ENCODE assay signal across 8 mouse cellular contexts in genomic region chr7:45123186-45123570, GRCm38 (mm10). TPM values are rescaled to one million over a fixed set of nuclear protein-coding genes. Genes with fewer than 3 reads are reported as not detected.
DNase-seq lines count a peak whose midpoint lies in the region; ATAC-seq and TF ChIP-seq lines count a peak whose summit lies in the region.

No protein-coding gene starts in this region.

- peaks cover 80% of the 10 kb centered on the region for H3K36me3 ChIP-seq in erythroblast, embryonic 14.5 days (ENCODE audit: control insufficient read depth)
- peaks cover 53% of the 10 kb centered on the region for H3K36me3 ChIP-seq in intestine, embryonic 15.5 days
- H3K36me3 ChIP-seq in midbrain, embryonic 13.5 days: peaks cover 73% of the 10 kb centered on the region

- no peaks in the 10 kb centered on the region for H3K9me3 ChIP-seq in erythroblast, embryonic 14.5 days (ENCODE audit: control insufficient read depth, low read length)
- no peaks in the 10 kb centered on the region for H3K9me3 ChIP-seq in intestine, embryonic 15.5 days
- no peaks in the 10 kb centered on the region for H3K9me3 ChIP-seq in midbrain, embryonic 13.5 days

- no peak for TF ChIP-seq POLR2A in cortical plate, adult 2 months (IDR thresholded peaks at IDR 0.05; ENCODE audit: extremely low read depth, insufficient read depth, low read length)

- no peak for TF ChIP-seq CTCF in cortical plate, adult 2 months (IDR thresholded peaks at IDR 0.05; ENCODE audit: extremely low read depth, insufficient read depth, low read length)

- H3K4me1 ChIP-seq in erythroblast, embryonic 14.5 days (ENCODE audit: control insufficient read depth): peaks cover 84% of the 10 kb centered on the region
- H3K4me1 ChIP-seq in cortical plate, adult 2 months (ENCODE audit: control insufficient read depth, insufficient read depth, low read length): 0 out of 2 replicates have a peak, but pooled peaks cover 2% of the 10 kb centered on the region
- peaks cover 40% of the 10 kb centered on the region for H3K4me1 ChIP-seq in intestine, embryonic 15.5 days (replicated peaks)
- H3K4me1 ChIP-seq in midbrain, embryonic 13.5 days (replicated peaks): peaks cover 56% of the 10 kb centered on the region

- DNase-seq in 416B (ENCODE audit: low read depth): peak; percentile 63
- no peak for DNase-seq in left cerebral cortex, postnatal 36 days (ENCODE audit: low spot score in 2 of 2)

- intact Hi-C loops in left cerebral cortex, postnatal 36 days (cut with DNase I): loop anchor here (5.0 kb wide), 1 partner anchor 41 kb away; no protein-coding TSS in a partner anchor

- peak overlapping the region; percentile 78 for H3K4me3 ChIP-seq in erythroblast, embryonic 14.5 days (replicated peaks)
- H3K4me3 ChIP-seq in cortical plate, adult 2 months (ENCODE audit: insufficient read depth, low read length): peak overlapping the region; percentile 69
- H3K4me3 ChIP-seq in intestine, embryonic 15.5 days (replicated peaks): peak overlapping the region; percentile 86
- peak overlapping the region; percentile 89 for H3K4me3 ChIP-seq in midbrain, embryonic 13.5 days (replicated peaks)

- no peak for ATAC-seq in erythroblast, adult 5-6 weeks (replicated peaks; ENCODE audit: low FRiP score, poor library complexity, severe bottlenecking)
- ATAC-seq in intestine, embryonic 15.5 days: no peak
- no peak for ATAC-seq in midbrain, embryonic 13.5 days
- ATAC-seq in inflammation-experienced regulatory T-cells, adult 6 months: no peak

- H3K27me3 ChIP-seq in erythroblast, embryonic 14.5 days (ENCODE audit: control insufficient read depth): no peaks in the 10 kb centered on the region
- H3K27me3 ChIP-seq in intestine, embryonic 15.5 days (replicated peaks): no peaks in the 10 kb centered on the region
- H3K27me3 ChIP-seq in midbrain, embryonic 13.5 days: no peaks in the 10 kb centered on the region

- no peak overlapping the region for H3K27ac ChIP-seq in cortical plate, adult 2 months (ENCODE audit: insufficient read depth, low read length)
- peak overlapping the region; percentile 87 for H3K27ac ChIP-seq in intestine, embryonic 15.5 days
- peak overlapping the region; percentile 21 for H3K27ac ChIP-seq in midbrain, embryonic 13.5 days

- 15% methylated on average over 12 of the region's 12 CpGs for WGBS in intestine, embryonic 15.5 days
- WGBS in midbrain, embryonic 13.5 days: 26% methylated on average over 12 of the region's 12 CpGs

- H3K9ac ChIP-seq in intestine, embryonic 15.5 days: peak overlapping the region; percentile 95
- H3K9ac ChIP-seq in midbrain, embryonic 13.5 days (replicated peaks): peak overlapping the region; percentile 96

- peak overlapping the region; percentile 74 for H3K4me2 ChIP-seq in intestine, embryonic 15.5 days (replicated peaks)
- peak overlapping the region; percentile 83 for H3K4me2 ChIP-seq in midbrain, embryonic 13.5 days (replicated peaks)

RNA-seq across cellular contexts. Expression of gene Rps11, which starts 1.1 kb away (rescaled TPM):
- polyA plus RNA-seq in erythroblast, embryonic 14.5 days (2012): 22.2 and 23.5 TPM in 2 replicates
- 604 and 677 TPM in 2 replicates for total RNA-seq in erythroblast, adult 5-6 weeks (2015; ENCODE audit: low replicate concordance)
- total RNA-seq in erythroblast, adult 5-6 weeks (2017; ENCODE audit: low replicate concordance): 233 and 238 TPM in 2 replicates
- 361 and 402 TPM in 2 replicates for polyA plus RNA-seq in cortical plate, adult 2 months (2012; rRNA removed)
- 1,711 TPM in 2 replicates for polyA plus RNA-seq in intestine, embryonic 15.5 days (2015; fragmentation: Nextera tagmentation; extraction: Ambion mirVana)
- 1,074 TPM in 2 replicates for polyA plus RNA-seq in midbrain, embryonic 13.5 days (2015; fragmentation: Nextera tagmentation; extraction: Ambion mirVana)
- polyA plus RNA-seq in inflammation-experienced regulatory T-cells, adult 6 months (2017; shearing (Covaris generic)): 1,000 to 10,000 TPM; 3,557 to 4,924 (median 4,468) TPM
- 100 to 1,000 TPM; 405 to 466 TPM for total RNA-seq in left cerebral cortex, postnatal 36 days (2021)

RNA-seq across cellular contexts. Expression of gene Rpl13a, which starts 5.4 kb away (rescaled TPM):
- polyA plus RNA-seq in erythroblast, embryonic 14.5 days (2012): 438 and 543 TPM in 2 replicates
- total RNA-seq in erythroblast, adult 5-6 weeks (2015; ENCODE audit: low replicate concordance): 517 and 725 TPM in 2 replicates
- 475 and 688 TPM in 2 replicates for total RNA-seq in erythroblast, adult 5-6 weeks (2017; ENCODE audit: low replicate concordance)
- 1,470 and 1,570 TPM in 2 replicates for polyA plus RNA-seq in cortical plate, adult 2 months (2012; rRNA removed)
- 1,301 and 1,445 TPM in 2 replicates for polyA plus RNA-seq in intestine, embryonic 15.5 days (2015; fragmentation: Nextera tagmentation; extraction: Ambion mirVana)
- polyA plus RNA-seq in midbrain, embryonic 13.5 days (2015; fragmentation: Nextera tagmentation; extraction: Ambion mirVana): 838 and 877 TPM in 2 replicates
- 1,000 to 10,000 TPM; 6,216 to 8,178 (median 7,568) TPM for polyA plus RNA-seq in inflammation-experienced regulatory T-cells, adult 6 months (2017; shearing (Covaris generic))
- total RNA-seq in left cerebral cortex, postnatal 36 days (2021): 100 to 1,000 TPM; 614 to 796 TPM

RNA-seq across cellular contexts. Expression of gene Gm45713, which starts 12.9 kb away (rescaled TPM):
- not detected in 2 replicates for polyA plus RNA-seq in erythroblast, embryonic 14.5 days (2012)
- total RNA-seq in erythroblast, adult 5-6 weeks (2015; ENCODE audit: low replicate concordance): not detected in 2 replicates
- not detected in 2 replicates for total RNA-seq in erythroblast, adult 5-6 weeks (2017; ENCODE audit: low replicate concordance)
- polyA plus RNA-seq in cortical plate, adult 2 months (2012; rRNA removed): 0.08 and 0.32 TPM in 2 replicates
- polyA plus RNA-seq in intestine, embryonic 15.5 days (2015; fragmentation: Nextera tagmentation; extraction: Ambion mirVana): 0.24 and 0.28 TPM in 2 replicates
- polyA plus RNA-seq in midbrain, embryonic 13.5 days (2015; fragmentation: Nextera tagmentation; extraction: Ambion mirVana): 0.24 TPM in 1 of 2 replicates, not detected in the other
- polyA plus RNA-seq in inflammation-experienced regulatory T-cells, adult 6 months (2017; shearing (Covaris generic)): 1 to 10 TPM; 1.4 to 2.4 (median 1.6) TPM
- total RNA-seq in left cerebral cortex, postnatal 36 days (2021): not detected

RNA-seq across cellular contexts. Expression of gene Flt3l, which starts 13.1 kb away (rescaled TPM):
- polyA plus RNA-seq in erythroblast, embryonic 14.5 days (2012): 1.7 TPM in 2 replicates
- total RNA-seq in erythroblast, adult 5-6 weeks (2015; ENCODE audit: low replicate concordance): 1.3 and 3.8 TPM in 2 replicates
- 2.6 and 3.6 TPM in 2 replicates for total RNA-seq in erythroblast, adult 5-6 weeks (2017; ENCODE audit: low replicate concordance)
- polyA plus RNA-seq in cortical plate, adult 2 months (2012; rRNA removed): 18.4 and 20.8 TPM in 2 replicates
- 1.8 and 2.0 TPM in 2 replicates for polyA plus RNA-seq in intestine, embryonic 15.5 days (2015; fragmentation: Nextera tagmentation; extraction: Ambion mirVana)
- 0.82 and 1.3 TPM in 2 replicates for polyA plus RNA-seq in midbrain, embryonic 13.5 days (2015; fragmentation: Nextera tagmentation; extraction: Ambion mirVana)
- polyA plus RNA-seq in inflammation-experienced regulatory T-cells, adult 6 months (2017; shearing (Covaris generic)): 100 to 1,000 TPM in 1 of 3 experiments, 10 to 100 TPM in 2; 70.2 to 108 (median 97.6) TPM
- 1 to 10 TPM; 3.7 to 6.1 TPM for total RNA-seq in left cerebral cortex, postnatal 36 days (2021)

RNA-seq across cellular contexts. Expression of gene Fcgrt, which starts 19.5 kb away (rescaled TPM):
- polyA plus RNA-seq in erythroblast, embryonic 14.5 days (2012): 1.0 TPM in 2 replicates
- 2.5 and 7.3 TPM in 2 replicates for total RNA-seq in erythroblast, adult 5-6 weeks (2015; ENCODE audit: low replicate concordance)
- 10.3 and 11.4 TPM in 2 replicates for total RNA-seq in erythroblast, adult 5-6 weeks (2017; ENCODE audit: low replicate concordance)
- polyA plus RNA-seq in cortical plate, adult 2 months (2012; rRNA removed): 30.7 and 37.0 TPM in 2 replicates
- polyA plus RNA-seq in intestine, embryonic 15.5 days (2015; fragmentation: Nextera tagmentation; extraction: Ambion mirVana): 153 and 168 TPM in 2 replicates
- polyA plus RNA-seq in midbrain, embryonic 13.5 days (2015; fragmentation: Nextera tagmentation; extraction: Ambion mirVana): 17.6 and 18.4 TPM in 2 replicates
- 1 to 10 TPM in 2 of 3 experiments, under 1 TPM in 1; 0.81 to 3.0 (median 1.8) TPM for polyA plus RNA-seq in inflammation-experienced regulatory T-cells, adult 6 months (2017; shearing (Covaris generic))
- total RNA-seq in left cerebral cortex, postnatal 36 days (2021): 10 to 100 TPM; 22.3 to 22.7 TPM

Comparison
In these comparisons a context has a peak if more than half of its experiments do, and no peak if none do; other contexts are left out.
1. RNA of gene Rps11, which starts 1.1 kb away (polyA plus RNA-seq): 3,557 to 4,924 TPM in inflammation-experienced regulatory T-cells, adult 6 months, 1,711 TPM in intestine, embryonic 15.5 days, 1,074 TPM in midbrain, embryonic 13.5 days and 361 to 402 TPM in cortical plate, adult 2 months; 22.2 to 23.5 TPM in erythroblast, embryonic 14.5 days; every median in the first group is over 10 times any median in the second.
2. Peak in every context shown above with its lines, with median percentiles within 50 percentile points of each other: H3K4me3 ChIP-seq.